Mouse (Mus musculus): ENCODE measurements at regions not wholly inside any gene's neighbourhood (a gene's known extent, or its start where the extent isn't known, plus 50 kb on each side); places are given as distances from the start of the nearest gene placed in this dataset.

DNA sequence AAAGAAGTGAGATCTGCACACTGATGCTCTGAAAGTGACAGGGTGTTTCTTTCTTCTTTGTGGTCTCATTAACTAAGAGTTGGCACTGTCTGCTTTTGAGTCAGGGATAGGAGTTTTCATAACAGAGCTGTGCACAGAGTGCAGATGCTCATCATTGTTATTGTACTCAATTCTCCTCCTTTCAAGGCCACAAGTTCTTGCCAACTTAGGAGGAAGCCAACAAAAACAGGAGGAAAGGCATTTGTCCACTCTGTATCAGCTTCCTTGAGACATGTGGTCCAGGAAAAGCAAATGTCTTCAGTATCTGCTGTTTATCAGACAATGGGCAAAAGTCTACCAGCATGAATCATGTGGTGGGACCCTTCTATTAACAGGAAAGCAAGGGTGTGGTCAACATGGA, 345.1 kb downstream of the Fam181b start:
- Histone ChIP-seq H3K27ac (no peak overlapping the region), H3K27me3 (no peaks in the 10 kb centered on the region), H3K4me3 (replicated peaks) (no peak overlapping the region), H3K9me3 (no peaks in the 10 kb centered on the region), H3K9ac (replicated peaks) (no peak overlapping the region), H3K4me2 (replicated peaks) (no peak overlapping the region), H3K4me1 (replicated peaks) (no peaks in the 10 kb centered on the region), H3K36me3 (no peaks in the 10 kb centered on the region)
- no peak for ATAC-seq

DNA sequence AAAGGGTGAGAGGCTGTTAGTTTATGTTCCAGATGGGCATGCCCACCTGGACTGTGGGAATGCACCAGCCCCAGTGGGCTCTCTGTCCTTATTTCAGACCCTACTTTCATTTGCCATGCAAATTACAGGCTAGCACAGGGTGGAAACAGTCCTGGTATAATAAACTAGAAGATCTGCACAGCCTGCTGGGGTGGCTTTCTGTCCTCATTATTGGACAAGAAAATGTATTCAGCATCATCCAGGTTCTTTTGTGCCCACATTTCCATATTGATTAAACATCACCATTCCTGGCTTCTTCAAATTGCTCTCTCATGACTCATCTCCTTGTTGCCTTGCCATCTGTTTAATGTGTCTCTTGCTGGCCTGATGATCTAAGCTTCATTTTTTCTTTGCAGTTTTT, 355.4 kb downstream of the Fam181b start:
- Histone ChIP-seq H3K9ac (replicated peaks) (no peak overlapping the region), H3K36me3 (no peaks in the 10 kb centered on the region), H3K27me3 (no peaks in the 10 kb centered on the region), H3K9me3 (no peaks in the 10 kb centered on the region), H3K27ac (no peak overlapping the region), H3K4me2 (replicated peaks) (no peak overlapping the region), H3K4me1 (replicated peaks) (no peaks in the 10 kb centered on the region; the same call in 1 of the 2 replicates), H3K4me3 (replicated peaks) (no peak overlapping the region)
- ATAC-seq = 0 out of 2 replicates have a peak, but pooled peaks have one; percentile 48

DNA sequence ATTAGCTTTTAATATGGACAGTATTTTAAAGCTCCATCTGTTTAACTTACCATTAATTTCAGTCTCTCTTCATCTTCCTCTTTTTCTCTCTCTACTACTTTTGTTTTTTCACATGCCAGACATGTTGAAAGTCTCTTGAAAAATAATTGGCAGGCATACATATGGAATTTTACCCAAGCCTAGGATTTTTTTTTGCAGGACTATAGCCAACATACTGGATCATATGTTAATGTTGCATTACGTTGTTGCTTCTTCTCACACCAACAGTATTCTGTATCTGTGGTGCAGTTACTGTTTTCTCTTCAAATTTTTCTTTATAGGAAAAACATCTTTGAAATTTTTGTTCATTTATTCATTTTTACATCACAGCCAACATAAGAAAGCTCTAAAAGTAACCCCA, 374.4 kb downstream of the Fam181b start:
- 85% methylated on average over 1 of the region's 1 CpGs for WGBS
- no peak for ATAC-seq

DNA sequence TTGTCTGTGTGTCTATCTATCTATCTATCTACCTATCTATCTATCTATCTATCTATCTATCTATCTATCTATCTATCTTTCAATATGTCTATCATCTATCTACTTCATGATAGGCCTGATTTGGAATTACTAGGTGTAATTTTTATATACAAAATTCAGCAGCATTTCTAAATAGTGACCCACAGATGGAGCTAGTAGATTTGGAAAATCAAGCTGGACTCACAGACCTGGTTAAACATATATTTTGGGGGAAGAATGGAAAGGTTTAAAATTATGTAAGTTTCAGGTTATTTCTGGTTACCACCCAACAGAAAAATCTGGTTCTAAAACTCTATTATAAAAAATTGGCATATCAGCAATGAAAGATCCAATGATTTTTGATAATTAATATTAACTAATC, 383.7 kb downstream of the Fam181b start:
- ATAC-seq = no peak
- H3K9ac ChIP-seq (replicated peaks) = no peak overlapping the region

More for the DNA sequence above, 374.4 kb downstream of the Fam181b start:
- Histone ChIP-seq H3K27ac (no peak overlapping the region), H3K9me3 (no peaks in the 10 kb centered on the region), H3K9ac (replicated peaks) (no peak overlapping the region), H3K4me3 (replicated peaks) (no peak overlapping the region), H3K4me2 (replicated peaks) (no peak overlapping the region), H3K4me1 (replicated peaks) (no peaks in the 10 kb centered on the region), H3K27me3 (no peaks in the 10 kb centered on the region), H3K36me3 (no peaks in the 10 kb centered on the region)

DNA sequence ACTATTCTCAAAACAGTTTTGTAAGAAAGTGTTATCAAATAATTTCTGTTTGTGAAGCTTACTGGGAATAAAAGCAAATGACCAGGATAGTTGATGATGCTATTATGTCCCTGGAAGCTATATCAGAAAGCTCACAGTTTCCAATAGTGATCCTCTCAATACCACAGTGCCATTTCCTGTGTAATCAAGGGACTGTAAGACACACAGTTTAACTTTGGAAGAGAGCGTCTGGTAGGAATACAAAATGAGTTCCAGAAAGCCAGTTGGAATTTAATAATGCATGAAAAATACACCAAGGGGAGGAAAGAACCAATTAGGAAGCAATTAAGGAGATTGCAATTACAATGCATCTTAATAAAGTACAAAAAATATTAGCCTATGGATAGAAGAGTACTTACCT, 393.7 kb downstream of the Fam181b start:
- no peak for ATAC-seq
- no peaks in the 10 kb centered on the region for H3K9me3 ChIP-seq
- no peaks in the 10 kb centered on the region for H3K4me1 ChIP-seq (replicated peaks)
- no peaks in the 10 kb centered on the region for H3K36me3 ChIP-seq
- no peak overlapping the region for H3K9ac ChIP-seq (replicated peaks)
- H3K27me3 ChIP-seq = no peaks in the 10 kb centered on the region
- no peak overlapping the region for H3K4me2 ChIP-seq (replicated peaks)
- 70% methylated on average over 1 of the region's 1 CpGs for WGBS
- no peak overlapping the region for H3K27ac ChIP-seq
- no peak overlapping the region for H3K4me3 ChIP-seq (replicated peaks)

More for the DNA sequence above, 383.7 kb downstream of the Fam181b start:
- Histone ChIP-seq H3K27ac (no peak overlapping the region), H3K4me1 (replicated peaks) (no peaks in the 10 kb centered on the region), H3K4me3 (replicated peaks) (no peak overlapping the region), H3K36me3 (no peaks in the 10 kb centered on the region), H3K9me3 (no peaks in the 10 kb centered on the region), H3K27me3 (no peaks in the 10 kb centered on the region), H3K4me2 (replicated peaks) (no peak overlapping the region)

DNA sequence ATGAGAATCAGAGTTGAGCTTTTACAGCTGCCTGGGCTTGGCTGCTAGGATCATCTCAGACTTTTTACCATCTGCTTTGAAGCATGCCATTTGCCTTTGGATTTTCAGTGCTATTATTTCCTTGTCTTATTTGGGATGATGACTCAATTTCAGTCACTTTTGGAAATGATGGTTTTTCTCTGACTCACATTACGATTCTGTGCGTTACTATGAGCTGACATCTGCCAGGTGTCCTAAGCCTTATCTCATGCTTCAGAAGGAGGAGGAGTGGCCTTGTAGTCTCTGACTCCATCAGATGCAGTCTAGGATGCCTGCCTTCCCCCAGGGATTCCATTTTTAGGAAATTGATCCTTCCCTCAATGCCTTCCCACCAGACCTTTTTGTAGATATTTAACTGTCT, 431.0 kb downstream of the Fam181b start:
- no peak for ATAC-seq
- WGBS = 75% methylated on average over 2 of the region's 2 CpGs
- no peak overlapping the region for H3K27ac ChIP-seq

DNA sequence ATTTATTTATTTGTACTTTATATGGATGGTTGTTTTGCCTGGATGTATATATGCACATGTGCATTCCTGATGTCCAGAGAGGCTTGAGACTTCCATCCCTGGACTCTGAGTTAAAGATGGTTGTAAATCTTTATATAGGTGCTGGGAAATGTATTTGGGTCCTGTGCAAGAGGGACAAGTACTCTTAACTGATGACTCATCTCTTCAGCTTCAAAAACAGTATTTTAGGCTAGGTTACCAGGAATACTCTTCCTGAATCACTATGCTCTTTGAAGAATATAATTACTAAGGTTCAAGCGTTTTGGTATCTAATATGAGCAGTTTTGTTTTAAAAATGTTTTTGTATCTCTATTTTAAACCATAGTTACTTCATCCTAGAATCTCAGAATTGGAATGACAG, 431.6 kb downstream of the Fam181b start:
- Histone ChIP-seq H3K9ac (replicated peaks) (no peak overlapping the region), H3K27ac (no peak overlapping the region), H3K27me3 (no peaks in the 10 kb centered on the region), H3K4me1 (replicated peaks) (no peaks in the 10 kb centered on the region), H3K4me2 (replicated peaks) (no peak overlapping the region), H3K4me3 (replicated peaks) (no peak overlapping the region), H3K36me3 (no peaks in the 10 kb centered on the region), H3K9me3 (no peaks in the 10 kb centered on the region)
- 80% methylated on average over 1 of the region's 1 CpGs for WGBS
- no peak for ATAC-seq

More for the DNA sequence above, 431.0 kb downstream of the Fam181b start:
- Histone ChIP-seq H3K9me3 (no peaks in the 10 kb centered on the region), H3K4me2 (replicated peaks) (no peak overlapping the region), H3K4me3 (replicated peaks) (no peak overlapping the region), H3K36me3 (no peaks in the 10 kb centered on the region), H3K4me1 (replicated peaks) (no peaks in the 10 kb centered on the region), H3K9ac (replicated peaks) (no peak overlapping the region), H3K27me3 (no peaks in the 10 kb centered on the region)

DNA sequence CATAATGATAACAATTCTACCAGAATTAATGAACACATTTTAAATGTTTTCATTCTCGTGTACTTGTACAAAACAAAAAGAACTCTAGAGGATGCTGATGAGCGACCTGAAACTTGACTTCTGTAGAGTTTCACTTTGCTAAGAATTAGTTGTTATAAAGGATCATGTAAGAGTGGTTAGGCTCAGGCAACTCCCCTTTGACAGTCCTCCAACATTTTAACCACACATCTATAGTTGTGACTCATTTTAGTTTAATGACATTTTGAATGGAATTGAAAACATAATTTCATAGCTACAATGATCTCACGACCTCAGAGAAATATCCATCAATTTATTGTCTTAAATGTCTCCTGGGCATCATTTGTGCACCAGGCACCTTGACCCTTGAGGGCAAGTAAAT, 479.5 kb downstream of the Fam181b start:
- Histone ChIP-seq H3K27me3 (no peaks in the 10 kb centered on the region), H3K4me2 (replicated peaks) (no peak overlapping the region), H3K9me3 (no peaks in the 10 kb centered on the region), H3K27ac (no peak overlapping the region), H3K36me3 (no peaks in the 10 kb centered on the region), H3K9ac (replicated peaks) (no peak overlapping the region), H3K4me3 (replicated peaks) (no peak overlapping the region), H3K4me1 (replicated peaks) (no peaks in the 10 kb centered on the region)
- 84% methylated on average over 3 of the region's 3 CpGs for WGBS
- ATAC-seq = no peak

DNA sequence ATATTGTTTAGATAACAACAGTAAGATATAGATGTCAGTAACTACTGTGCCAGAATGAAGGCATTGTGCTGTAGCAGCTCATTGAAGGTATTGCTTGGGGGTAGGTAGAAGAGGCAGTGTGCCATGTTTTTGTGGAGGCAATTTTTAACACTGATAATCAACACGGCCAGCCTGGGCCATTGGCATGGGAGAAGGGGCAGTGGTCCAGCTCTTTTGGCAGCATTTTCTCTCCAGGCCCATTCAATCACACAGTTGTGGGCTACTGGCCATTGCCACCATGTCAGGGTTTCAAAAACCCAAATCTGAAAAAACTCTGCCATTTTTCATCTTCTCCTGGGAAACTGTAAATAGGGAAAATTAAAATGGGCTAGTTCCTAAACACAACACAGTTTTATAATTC, 497.9 kb downstream of the Fam181b start:
- Histone ChIP-seq H3K9ac (replicated peaks) (no peak overlapping the region), H3K4me3 (replicated peaks) (no peak overlapping the region), H3K4me1 (replicated peaks) (no peaks in the 10 kb centered on the region), H3K36me3 (no peaks in the 10 kb centered on the region), H3K27me3 (no peaks in the 10 kb centered on the region), H3K27ac (no peak overlapping the region), H3K9me3 (no peaks in the 10 kb centered on the region), H3K4me2 (replicated peaks) (no peak overlapping the region)
- 97% methylated on average over 1 of the region's 1 CpGs for WGBS
- no peak for ATAC-seq

DNA sequence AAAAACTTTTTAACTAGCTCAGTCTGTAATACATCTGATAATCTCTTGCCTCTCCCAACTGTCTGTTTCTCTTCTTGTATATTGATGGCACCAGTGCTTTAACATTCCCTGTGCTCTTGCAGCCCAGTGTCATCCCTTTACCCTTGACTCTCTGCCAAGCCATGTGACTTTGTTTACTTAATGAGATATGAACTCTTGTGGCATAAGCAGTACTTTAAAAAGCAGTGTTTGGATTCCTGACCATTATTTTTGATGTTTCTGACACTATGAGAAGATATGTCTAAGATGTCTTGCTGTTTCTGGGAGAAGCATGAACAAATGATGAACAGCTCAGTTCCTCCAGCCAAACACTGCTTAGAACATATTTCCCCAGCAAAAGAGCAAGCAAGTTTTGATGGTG, 507.5 kb downstream of the Fam181b start:
- no peaks in the 10 kb centered on the region for H3K9me3 ChIP-seq
- no peak for ATAC-seq

DNA sequence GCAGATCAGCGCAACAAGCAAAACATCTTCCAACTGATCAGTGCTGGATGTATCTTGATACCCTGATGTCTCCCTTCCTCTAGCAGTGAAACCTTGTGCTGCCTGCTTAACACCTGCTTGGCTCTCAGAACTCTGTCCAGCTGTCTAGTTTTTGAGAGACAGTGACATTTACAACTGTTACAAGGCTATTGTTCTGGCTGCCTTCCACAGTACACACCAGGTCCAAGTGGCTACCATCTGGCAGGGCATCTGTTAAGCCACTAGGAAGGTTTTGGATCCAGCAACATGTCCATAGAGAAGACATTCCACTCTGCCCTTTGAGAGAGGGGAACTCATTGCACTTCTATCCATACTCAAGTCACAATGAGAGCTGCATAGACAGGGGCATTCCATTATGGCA, 508.4 kb downstream of the Fam181b start:
- Histone ChIP-seq H3K27me3 (no peaks in the 10 kb centered on the region), H3K4me3 (replicated peaks) (no peak overlapping the region), H3K4me2 (replicated peaks) (no peak overlapping the region), H3K4me1 (replicated peaks) (no peaks in the 10 kb centered on the region), H3K36me3 (no peaks in the 10 kb centered on the region), H3K27ac (no peak overlapping the region), H3K9me3 (no peaks in the 10 kb centered on the region), H3K9ac (replicated peaks) (no peak overlapping the region)
- WGBS = 92% methylated on average over 1 of the region's 1 CpGs
- no peak for ATAC-seq

More for the DNA sequence above, 507.5 kb downstream of the Fam181b start:
- Histone ChIP-seq H3K27ac (no peak overlapping the region), H3K36me3 (no peaks in the 10 kb centered on the region), H3K4me1 (replicated peaks) (no peaks in the 10 kb centered on the region), H3K9ac (replicated peaks) (no peak overlapping the region), H3K27me3 (no peaks in the 10 kb centered on the region), H3K4me3 (replicated peaks) (no peak overlapping the region), H3K4me2 (replicated peaks) (no peak overlapping the region)

Data from midbrain, embryonic 13.5 days (tissue).